ENCODE assay signal across 8 mouse cellular contexts in genomic region chr2:167476762-167477161, GRCm38 (mm10). TPM values are rescaled to one million over a fixed set of nuclear protein-coding genes. Genes with fewer than 3 reads are reported as not detected.
DNase-seq lines count a peak whose midpoint lies in the region; ATAC-seq lines count a peak whose summit lies in the region.
"Had no signal": no experiment of that assay in that cellular context is flagged by ENCODE, and none has a peak within 500 bp of the region (broad histone marks: within the 10 kb centered on the region; RNA-seq: fewer than 3 reads in every experiment).

No protein-coding gene starts in this region.

- 76% methylated on average over 4 of the region's 4 CpGs for WGBS in liver, embryonic 11.5 days
- WGBS in hindbrain, embryonic 10.5 days, result 66% methylated on average over 4 of the region's 4 CpGs
- 65% methylated on average over 4 of the region's 4 CpGs for WGBS in neural tube, embryonic 14.5 days

- H3K4me1 ChIP-seq in liver, embryonic 11.5 days (replicated peaks; ENCODE audit: control insufficient read depth, insufficient read depth, low read length), result 0 out of 2 replicates have a peak, but pooled peaks cover 4% of the 10 kb centered on the region
- peaks cover 13% of the 10 kb centered on the region for H3K4me1 ChIP-seq in hindbrain, embryonic 10.5 days (replicated peaks)
- H3K4me1 ChIP-seq in neural tube, embryonic 14.5 days (ENCODE audit: control insufficient read depth, insufficient read depth, low read length), result peaks cover 17% of the 10 kb centered on the region

- ATAC-seq in liver, embryonic 11.5 days (replicated peaks; ENCODE audit: low FRiP score), result no peak; the same call in 1 of the 2 replicates
- peak; percentile 41 for ATAC-seq in neural tube, embryonic 14.5 days (ENCODE audit: low read depth)

- H3K36me3 ChIP-seq in liver, embryonic 11.5 days (ENCODE audit: control insufficient read depth, insufficient read depth, low read length), result peaks cover 22% of the 10 kb centered on the region
- peaks cover 54% of the 10 kb centered on the region for H3K36me3 ChIP-seq in hindbrain, embryonic 10.5 days
- H3K36me3 ChIP-seq in neural tube, embryonic 14.5 days (ENCODE audit: control insufficient read depth, insufficient read depth, low read length), result peaks cover 14% of the 10 kb centered on the region

- peak overlapping the region; percentile 62; the same call in 1 of the 2 replicates for H3K27ac ChIP-seq in liver, embryonic 11.5 days (ENCODE audit: low read depth, low read length)
- peak overlapping the region; percentile 60 for H3K27ac ChIP-seq in hindbrain, embryonic 10.5 days
- peak overlapping the region; percentile 73 for H3K27ac ChIP-seq in neural tube, embryonic 14.5 days (ENCODE audit: low read depth, low read length)

- H3K27me3 ChIP-seq in liver, embryonic 11.5 days (replicated peaks; ENCODE audit: control insufficient read depth, insufficient read depth, low read length), result no peaks in the 10 kb centered on the region
- no peaks in the 10 kb centered on the region for H3K27me3 ChIP-seq in hindbrain, embryonic 10.5 days (ENCODE audit: insufficient read depth, poor library complexity, severe bottlenecking)
- no peaks in the 10 kb centered on the region for H3K27me3 ChIP-seq in neural tube, embryonic 14.5 days (ENCODE audit: control insufficient read depth, insufficient read depth, low read length)

- no peak overlapping the region for H3K9ac ChIP-seq in liver, embryonic 11.5 days (ENCODE audit: low read depth, low read length)
- H3K9ac ChIP-seq in neural tube, embryonic 14.5 days (replicated peaks; ENCODE audit: low read depth, low read length), result no peak overlapping the region

- no peaks in the 10 kb centered on the region for H3K9me3 ChIP-seq in liver, embryonic 11.5 days (ENCODE audit: control insufficient read depth, low read length)
- no peaks in the 10 kb centered on the region for H3K9me3 ChIP-seq in hindbrain, embryonic 10.5 days
- no peaks in the 10 kb centered on the region for H3K9me3 ChIP-seq in neural tube, embryonic 14.5 days (ENCODE audit: control insufficient read depth, low read length)

- H3K4me2 ChIP-seq in liver, embryonic 11.5 days, result no peak overlapping the region
- H3K4me2 ChIP-seq in neural tube, embryonic 14.5 days (ENCODE audit: low read depth, low read length), result no peak overlapping the region

- H3K4me3 ChIP-seq in liver, embryonic 11.5 days (ENCODE audit: low read depth, low read length), result no peak overlapping the region
- H3K4me3 ChIP-seq in hindbrain, embryonic 10.5 days, result no peak overlapping the region
- no peak overlapping the region for H3K4me3 ChIP-seq in neural tube, embryonic 14.5 days (ENCODE audit: low read depth, low read length)

- no peak for DNase-seq in liver, embryonic 11.5 days (ENCODE audit: low spot score)
- no peak for DNase-seq in liver
- no peak for DNase-seq in hindbrain, embryonic 10.5 days (ENCODE audit: low spot score)
- DNase-seq in kidney, postnatal 36 days, result peak; percentile 32 to 44
- no peak for DNase-seq in left cerebral cortex, adult 18-20 months (ENCODE audit: low spot score in 2 of 2)
- no peak for DNase-seq in urinary bladder, postnatal 25 days (ENCODE audit: low spot score)
- DNase-seq: thymus, postnatal 25 days had no signal

RNA-seq across cellular contexts. Expression of gene Rnf114, which starts 15.7 kb away (rescaled TPM):
- 55.9 and 57.7 TPM in 2 replicates for polyA plus RNA-seq in liver, embryonic 11.5 days (2014; fragmentation: Nextera tagmentation; extraction: Ambion mirVana)
- polyA plus RNA-seq in hindbrain, embryonic 10.5 days (2016; fragmentation: Nextera tagmentation; extraction: Ambion mirVana), result 137 TPM in 2 replicates
- polyA plus RNA-seq in neural tube, embryonic 14.5 days (2014; fragmentation: Nextera tagmentation; extraction: Ambion mirVana), result 111 and 118 TPM in 2 replicates
- total RNA-seq in left cerebral cortex, adult 18-20 months (2021), result 10 to 100 TPM; 57.9 to 58.9 TPM

RNA-seq across cellular contexts. Expression of gene Spata2, which starts 15.9 kb away (rescaled TPM):
- polyA plus RNA-seq in liver, embryonic 11.5 days (2014; fragmentation: Nextera tagmentation; extraction: Ambion mirVana), result 16.2 and 17.5 TPM in 2 replicates
- 20.1 and 25.1 TPM in 2 replicates for polyA plus RNA-seq in hindbrain, embryonic 10.5 days (2016; fragmentation: Nextera tagmentation; extraction: Ambion mirVana)
- polyA plus RNA-seq in neural tube, embryonic 14.5 days (2014; fragmentation: Nextera tagmentation; extraction: Ambion mirVana), result 24.8 and 28.2 TPM in 2 replicates
- 10 to 100 TPM; 76.0 to 84.0 TPM for total RNA-seq in left cerebral cortex, adult 18-20 months (2021)

RNA-seq across cellular contexts. Expression of gene Slc9a8, which starts 55.2 kb away (rescaled TPM):
- 22.0 and 23.8 TPM in 2 replicates for polyA plus RNA-seq in liver, embryonic 11.5 days (2014; fragmentation: Nextera tagmentation; extraction: Ambion mirVana)
- 21.7 and 26.7 TPM in 2 replicates for polyA plus RNA-seq in hindbrain, embryonic 10.5 days (2016; fragmentation: Nextera tagmentation; extraction: Ambion mirVana)
- 22.9 and 25.9 TPM in 2 replicates for polyA plus RNA-seq in neural tube, embryonic 14.5 days (2014; fragmentation: Nextera tagmentation; extraction: Ambion mirVana)
- total RNA-seq in left cerebral cortex, adult 18-20 months (2021), result 10 to 100 TPM; 26.2 to 32.4 TPM

Comparison
In these comparisons a context has a peak if more than half of its experiments do, and no peak if none do; other contexts are left out.
1. DNase-seq: peak in kidney, postnatal 36 days (2 of 2); none in liver, embryonic 11.5 days (single experiment), liver (single experiment), hindbrain, embryonic 10.5 days (single experiment), left cerebral cortex, adult 18-20 months (0 of 2) and urinary bladder, postnatal 25 days (single experiment).
2. Peak in every context shown above with its lines, with median percentiles within 50 percentile points of each other: H3K27ac ChIP-seq.